Mouse (Mus musculus): Measurements from ENCODE around the gene Strap. TPM values are rescaled to one million over a fixed set of nuclear protein-coding genes. Genes with fewer than 3 reads are reported as not detected.

Gene Strap
- polyA plus RNA-seq (2017; shearing (Covaris generic)) = 100 to 1,000 TPM in 1 of 2 experiments, 10 to 100 TPM in 1; 98.2 to 104 TPM

DNA sequence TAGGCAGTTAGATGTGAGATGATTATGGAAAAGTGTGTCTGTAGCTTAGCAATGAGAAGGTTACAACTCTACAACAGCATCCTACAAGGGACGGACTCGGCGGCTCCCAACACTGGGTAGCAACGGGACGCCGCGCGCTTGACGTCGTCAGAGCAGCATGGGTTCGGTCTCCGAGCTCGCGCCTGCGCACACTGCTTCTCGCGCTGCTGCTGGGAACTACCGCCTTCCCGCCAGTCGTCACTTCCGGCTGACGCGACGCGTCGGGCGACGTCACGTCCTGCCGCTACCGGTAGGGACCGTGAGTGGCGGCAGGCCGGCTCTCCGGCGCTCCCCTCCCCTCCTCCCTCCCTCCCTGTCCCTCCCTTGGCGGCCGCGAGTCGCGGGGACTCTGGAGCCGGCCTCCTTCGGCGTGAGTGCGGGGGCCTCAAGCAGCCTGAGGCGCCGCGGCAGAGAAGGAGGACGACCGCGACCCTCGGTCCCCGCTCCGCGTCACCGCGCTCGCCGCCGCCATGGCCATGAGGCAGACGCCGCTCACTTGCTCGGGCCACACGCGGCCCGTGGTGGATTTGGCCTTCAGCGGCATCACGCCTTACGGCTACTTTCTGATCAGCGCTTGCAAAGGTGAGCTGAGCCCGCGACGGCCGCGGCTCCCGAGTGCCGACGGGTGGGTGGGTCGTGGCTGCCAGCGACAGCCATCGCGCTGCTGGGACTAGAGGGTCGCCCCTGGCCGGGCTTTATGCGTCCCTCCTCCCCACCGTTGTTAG, at the start of gene Strap:
Strap (plus strand) TSS at position 233 of the 764 bp plus-strand sequence.

DNA sequence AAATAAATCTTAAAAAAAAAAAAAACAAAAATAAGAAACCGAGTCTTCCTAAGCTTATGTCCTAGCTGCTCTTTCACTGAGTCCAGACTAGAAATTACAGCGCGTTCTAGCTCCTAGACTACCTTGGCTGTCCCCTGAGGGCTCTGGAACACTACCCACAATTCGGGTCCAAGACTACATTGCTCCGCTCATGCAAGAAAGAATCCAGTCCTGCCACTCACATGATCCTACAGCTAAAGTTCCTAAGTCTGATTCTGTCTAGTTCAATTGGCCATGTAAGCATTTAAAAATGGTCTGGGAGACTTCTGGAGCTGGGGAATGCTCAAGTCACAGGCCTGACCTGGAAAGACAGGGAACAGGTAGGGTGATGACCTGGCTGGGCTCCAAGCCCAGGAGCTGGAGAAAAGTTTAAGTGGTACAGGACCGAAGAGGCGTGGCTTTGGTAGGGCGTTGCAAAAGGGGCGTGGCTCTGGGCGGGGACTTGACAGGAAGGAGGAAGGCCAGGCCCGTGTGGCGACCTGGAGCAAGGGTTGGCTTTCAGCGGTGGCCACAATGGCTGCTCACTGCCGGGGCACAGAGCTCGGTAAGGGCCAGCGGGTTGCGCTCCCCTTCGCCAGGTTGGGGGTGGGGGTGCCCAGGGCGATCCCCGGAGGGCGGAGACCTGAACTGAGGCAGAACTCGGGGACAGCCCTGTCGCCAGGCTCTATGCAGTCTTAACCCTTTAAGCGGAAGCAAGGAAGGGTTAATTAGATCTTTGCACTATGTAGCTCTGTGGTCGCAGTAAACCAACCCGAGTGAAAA, 19.4 kb downstream of the Strap start, which contains the start of gene Dera:
Dera (plus strand) TSS at position 491 of the 801 bp plus-strand sequence.

Other genes starting within 250 kb of the Strap start
- gene Eps8, start 80.2 kb upstream of the Strap start, polyA plus RNA-seq (2017; shearing (Covaris generic)) = 1 to 10 TPM in 1 of 2 experiments, under 1 TPM in 1; 0.68 to 2.0 TPM
- 10 to 100 TPM; 59.0 to 61.3 TPM for gene Dera, start 19.5 kb downstream of the Strap start, polyA plus RNA-seq (2017; shearing (Covaris generic))

Measured in inflammation-experienced regulatory T-cells (primary cell).